Comparison of ENCODE assay signal across 20 mouse cellular contexts in genomic region chr7:63313096-63313495, GRCm38 (mm10).
DNase-seq lines count a peak whose midpoint lies in the region; ATAC-seq and TF ChIP-seq lines count a peak whose summit lies in the region.
"Had no signal": no experiment of that assay in that cellular context is flagged by ENCODE, and none has a peak within 500 bp of the region (broad histone marks: within the 10 kb centered on the region; RNA-seq: fewer than 3 reads in every experiment).

No protein-coding gene starts in this region.

- no peaks in the 10 kb centered on the region for H3K36me3 ChIP-seq in forebrain, embryonic 15.5 days
- no peaks in the 10 kb centered on the region for H3K36me3 ChIP-seq in forebrain, embryonic 14.5 days (ENCODE audit: control insufficient read depth, insufficient read depth, low read length)
- no peaks in the 10 kb centered on the region for H3K36me3 ChIP-seq in heart, embryonic 12.5 days
- H3K36me3 ChIP-seq in lung, embryonic 14.5 days (ENCODE audit: insufficient read depth): no peaks in the 10 kb centered on the region
- H3K36me3 ChIP-seq: embryonic facial prominence, embryonic 10.5 days; G1E; heart, embryonic 13.5 days; hindbrain, embryonic 15.5 days had no signal

- 82% methylated on average over 1 of the region's 1 CpGs for WGBS in forebrain, embryonic 15.5 days
- 97% methylated on average over 1 of the region's 1 CpGs for WGBS in forebrain, embryonic 14.5 days
- 29% methylated on average over 1 of the region's 1 CpGs for WGBS in heart, embryonic 12.5 days
- 67% methylated on average over 1 of the region's 1 CpGs for WGBS in lung, embryonic 14.5 days

- no peaks in the 10 kb centered on the region for H3K4me1 ChIP-seq in forebrain, embryonic 15.5 days
- H3K4me1 ChIP-seq in forebrain, embryonic 14.5 days (ENCODE audit: control insufficient read depth, insufficient read depth, low read length): no peaks in the 10 kb centered on the region
- H3K4me1 ChIP-seq in heart, embryonic 12.5 days (replicated peaks): no peaks in the 10 kb centered on the region
- no peaks in the 10 kb centered on the region for H3K4me1 ChIP-seq in lung, embryonic 14.5 days (ENCODE audit: insufficient read depth)
- H3K4me1 ChIP-seq: embryonic facial prominence, embryonic 10.5 days; heart, embryonic 13.5 days; hindbrain, embryonic 15.5 days had no signal

- H3K27ac ChIP-seq in forebrain, embryonic 15.5 days (replicated peaks): no peak overlapping the region
- H3K27ac ChIP-seq in forebrain, embryonic 14.5 days (ENCODE audit: low read depth, low read length): no peak overlapping the region
- no peak overlapping the region for H3K27ac ChIP-seq in heart, embryonic 12.5 days (ENCODE audit: poor library complexity, severe bottlenecking)
- H3K27ac ChIP-seq in lung, embryonic 14.5 days (ENCODE audit: low read depth): no peak overlapping the region
- H3K27ac ChIP-seq: embryonic facial prominence, embryonic 10.5 days; heart, embryonic 13.5 days; hindbrain, embryonic 15.5 days had no signal

- DNase-seq in forebrain, embryonic 14.5 days (ENCODE audit: low spot score): no peak
- DNase-seq in heart, adult 11 months: no peak
- peak; percentile 2 for DNase-seq in lung, embryonic 14.5 days
- no peak for DNase-seq in lung, postnatal 14 days
- DNase-seq in embryo, embryonic 10 days (ENCODE audit: low spot score): no peak
- DNase-seq: adrenal gland, postnatal 10 days; B cell, adult 2 months; cerebellum, adult 18-20 months; cerebellum, adult 9-11 months; cerebellum, postnatal 36 days; gastrocnemius, postnatal 14 days; heart, postnatal 36 days; kidney, adult 11 months had no signal

- no peak overlapping the region for H3K4me2 ChIP-seq in forebrain, embryonic 15.5 days (replicated peaks)
- H3K4me2 ChIP-seq in forebrain, embryonic 14.5 days (ENCODE audit: low read length): no peak overlapping the region
- H3K4me2 ChIP-seq in heart, embryonic 12.5 days: no peak overlapping the region
- no peak overlapping the region for H3K4me2 ChIP-seq in lung, embryonic 14.5 days
- H3K4me2 ChIP-seq: heart, embryonic 13.5 days; hindbrain, embryonic 15.5 days had no signal

- H3K9ac ChIP-seq in forebrain, embryonic 15.5 days (replicated peaks): no peak overlapping the region
- H3K9ac ChIP-seq in forebrain, embryonic 14.5 days (ENCODE audit: low read length): no peak overlapping the region
- H3K9ac ChIP-seq in heart, embryonic 12.5 days: no peak overlapping the region
- no peak overlapping the region for H3K9ac ChIP-seq in lung, embryonic 14.5 days
- H3K9ac ChIP-seq: heart, embryonic 13.5 days; hindbrain, embryonic 15.5 days had no signal

- H3K4me3 ChIP-seq in forebrain, embryonic 15.5 days: no peak overlapping the region
- no peak overlapping the region for H3K4me3 ChIP-seq in forebrain, embryonic 14.5 days (ENCODE audit: low read depth, low read length)
- no peak overlapping the region for H3K4me3 ChIP-seq in heart, embryonic 12.5 days
- H3K4me3 ChIP-seq in lung, embryonic 14.5 days (ENCODE audit: low read depth, low read length): no peak overlapping the region
- H3K4me3 ChIP-seq: embryonic facial prominence, embryonic 10.5 days; heart, embryonic 13.5 days; hindbrain, embryonic 15.5 days had no signal

- no peaks in the 10 kb centered on the region for H3K9me3 ChIP-seq in forebrain, embryonic 15.5 days
- H3K9me3 ChIP-seq in forebrain, embryonic 14.5 days (replicated peaks; ENCODE audit: control insufficient read depth, low read length): no peaks in the 10 kb centered on the region
- H3K9me3 ChIP-seq in heart, embryonic 12.5 days (replicated peaks): no peaks in the 10 kb centered on the region
- no peaks in the 10 kb centered on the region for H3K9me3 ChIP-seq in lung, embryonic 14.5 days (ENCODE audit: low read depth, low read length)
- H3K9me3 ChIP-seq: heart, embryonic 13.5 days; hindbrain, embryonic 15.5 days had no signal

- TF ChIP-seq CTCF in lung, embryonic 14.5 days (IDR thresholded peaks at IDR 0.05; ENCODE audit: low read depth): no peak

- ATAC-seq in forebrain, embryonic 15.5 days (replicated peaks): 0 out of 2 replicates have a peak, but pooled peaks have one; percentile 53
- ATAC-seq in forebrain, embryonic 14.5 days: no peak
- ATAC-seq in heart, embryonic 12.5 days (ENCODE audit: insufficient number of reproducible peaks, low FRiP score): peak; percentile 25; the same call in 1 of the 2 replicates
- ATAC-seq in lung, embryonic 14.5 days (ENCODE audit: insufficient read depth): no peak
- ATAC-seq: CD4-positive, CD25-positive, alpha-beta regulatory T cell, adult 4 months had no signal

- no peaks in the 10 kb centered on the region for H3K27me3 ChIP-seq in forebrain, embryonic 15.5 days
- H3K27me3 ChIP-seq in forebrain, embryonic 14.5 days (replicated peaks; ENCODE audit: control insufficient read depth, insufficient read depth, low read length): no peaks in the 10 kb centered on the region
- no peaks in the 10 kb centered on the region for H3K27me3 ChIP-seq in heart, embryonic 12.5 days (replicated peaks)
- H3K27me3 ChIP-seq in lung, embryonic 14.5 days (ENCODE audit: insufficient read depth, low read length): no peaks in the 10 kb centered on the region
- H3K27me3 ChIP-seq: heart, embryonic 13.5 days; hindbrain, embryonic 15.5 days had no signal

Comparison
In these comparisons a context has a peak if more than half of its experiments do, and no peak if none do; other contexts are left out.
1. ATAC-seq: peak in forebrain, embryonic 15.5 days (single experiment) and heart, embryonic 12.5 days (single experiment); none in forebrain, embryonic 14.5 days (single experiment) and lung, embryonic 14.5 days (single experiment).